Mouse (Mus musculus): Measurements from ENCODE around the gene Tmem82. TPM values are rescaled to one million over a fixed set of nuclear protein-coding genes. Genes with fewer than 3 reads are reported as not detected.

Gene Tmem82
- polyA plus RNA-seq, 1 experiment from 2014 or later, result 0.05 TPM

- no peaks in the 10 kb centered on the region for H3K27me3 ChIP-seq
- ChIA-PET POLR2A (interaction anchor here (0.6 kb wide), 1 partner anchor 123 kb away, joined by 3 read pairs; no protein-coding TSS in a partner anchor), CTCF (no interaction called here)
- in situ Hi-C loops (cut with MboI; ENCODE audit: low pct_unique_long_range_greater_than_20kb), result no loop called here
- no peak for TF ChIP-seq CTCF (IDR thresholded peaks at IDR 0.05)
- DNase-seq (ENCODE audit: low read depth, low spot score) (no peak), ATAC-seq (no peak)
Observed at GRCm38 (mm10) chr4:141598199-141598893, 20.1 kb downstream of the Tmem82 start.

- DNase-seq (ENCODE audit: low read depth, low spot score) (no peak), ATAC-seq (no peak)
- CTCF ChIA-PET, result no interaction called here
- no peak for TF ChIP-seq CTCF (IDR thresholded peaks at IDR 0.05)
- POLR2A ChIA-PET, result interaction anchor here (0.6 kb wide), 1 partner anchor 87 kb away, joined by 4 read pairs; no protein-coding TSS in a partner anchor
- H3K27me3 ChIP-seq, result no peaks in the 10 kb centered on the region
- in situ Hi-C loops (cut with MboI; ENCODE audit: low pct_unique_long_range_greater_than_20kb), result no loop called here
Observed at GRCm38 (mm10) chr4:141596700-141597328, 21.6 kb downstream of the Tmem82 start.

- TF ChIP-seq CTCF (IDR thresholded peaks at IDR 0.05), result no peak
- CTCF ChIA-PET, result interaction anchor here (1.6 kb wide), 1 partner anchor 164 kb away, joined by 3 read pairs; no protein-coding TSS in a partner anchor
- H3K27me3 ChIP-seq, result no peaks in the 10 kb centered on the region
- DNase-seq (ENCODE audit: low read depth, low spot score), result no peak
- no peak for ATAC-seq
- in situ Hi-C loops (cut with MboI; ENCODE audit: low pct_unique_long_range_greater_than_20kb), result no loop called here
- POLR2A ChIA-PET, result interaction anchor here (0.6 kb wide), 1 partner anchor 88 kb away, joined by 4 read pairs; no protein-coding TSS in a partner anchor
Observed at GRCm38 (mm10) chr4:141595605-141596268, 22.7 kb downstream of the Tmem82 start.

GRCm38 (mm10) chr4:141595138-141595537 is 23.3 kb downstream of the Tmem82 start:
- POLR2A ChIA-PET, result no interaction called here
- in situ Hi-C loops (cut with MboI; ENCODE audit: low pct_unique_long_range_greater_than_20kb), result no loop called here

GRCm38 (mm10) chr4:141591547-141591946 is 26.9 kb downstream of the Tmem82 start:
- CTCF ChIA-PET, result interaction anchor here (1.3 to 1.7 kb wide), 4 partner anchors 14 to 193 kb away, joined by 3 to 5 read pairs (median 4); partner anchors contain the start of gene Clcnka
- no peak for TF ChIP-seq CTCF (IDR thresholded peaks at IDR 0.05)
- ATAC-seq (no peak), DNase-seq (ENCODE audit: low read depth, low spot score) (no peak)
- in situ Hi-C loops (cut with MboI; ENCODE audit: low pct_unique_long_range_greater_than_20kb), result no loop called here
- POLR2A ChIA-PET, result interaction anchor here (1.2 kb wide), 1 partner anchor 8 kb away, joined by 3 read pairs; no protein-coding TSS in a partner anchor
- H3K27me3 ChIP-seq, result no peaks in the 10 kb centered on the region

More at GRCm38 (mm10) chr4:141595138-141595537, 23.3 kb downstream of the Tmem82 start:
- CTCF ChIA-PET, result interaction anchor here (1.1 to 1.6 kb wide), 2 partner anchors 164 to 165 kb away, joined by 3 to 4 read pairs; no protein-coding TSS in a partner anchor
- no peaks in the 10 kb centered on the region for H3K27me3 ChIP-seq
- TF ChIP-seq CTCF (IDR thresholded peaks at IDR 0.05), result no peak
- no peak for ATAC-seq
- no peak for DNase-seq (ENCODE audit: low read depth, low spot score)

- in situ Hi-C loops (cut with MboI; ENCODE audit: low pct_unique_long_range_greater_than_20kb), result no loop called here
- DNase-seq (ENCODE audit: low read depth, low spot score), result no peak
- no peaks in the 10 kb centered on the region for H3K27me3 ChIP-seq
- no peak for TF ChIP-seq CTCF (IDR thresholded peaks at IDR 0.05)
- ChIA-PET CTCF (interaction anchor here (1.5 kb wide), 1 partner anchor 179 kb away, joined by 3 read pairs; no protein-coding TSS in a partner anchor), POLR2A (no interaction called here)
- no peak for ATAC-seq
Observed at GRCm38 (mm10) chr4:141583919-141584318, 34.5 kb downstream of the Tmem82 start.

GRCm38 (mm10) chr4:141581051-141581450 is 37.4 kb downstream of the Tmem82 start:
- no peaks in the 10 kb centered on the region for H3K27me3 ChIP-seq
- in situ Hi-C loops (cut with MboI; ENCODE audit: low pct_unique_long_range_greater_than_20kb), result no loop called here
- ChIA-PET POLR2A (no interaction called here), CTCF (no interaction called here)
- no peak for TF ChIP-seq CTCF (IDR thresholded peaks at IDR 0.05)
- DNase-seq (ENCODE audit: low read depth, low spot score), result no peak
- no peak for ATAC-seq

GRCm38 (mm10) chr4:141578833-141579232 is 39.6 kb downstream of the Tmem82 start:
- ChIA-PET POLR2A (no interaction called here), CTCF (no interaction called here)
- TF ChIP-seq CTCF (IDR thresholded peaks at IDR 0.05), result no peak
- H3K27me3 ChIP-seq, result no peaks in the 10 kb centered on the region
- no peak for DNase-seq (ENCODE audit: low read depth, low spot score)
- in situ Hi-C loops (cut with MboI; ENCODE audit: low pct_unique_long_range_greater_than_20kb), result no loop called here
- ATAC-seq, result no peak

- CTCF ChIA-PET, result interaction anchor here (1.5 to 4.1 kb wide), 3 partner anchors 15 to 171 kb away, joined by 5 to 39 read pairs (median 19); no protein-coding TSS in a partner anchor
- DNase-seq (ENCODE audit: low read depth, low spot score) (no peak), ATAC-seq (no peak)
- H3K27me3 ChIP-seq, result no peaks in the 10 kb centered on the region
- POLR2A ChIA-PET, result no interaction called here
- in situ Hi-C loops (cut with MboI; ENCODE audit: low pct_unique_long_range_greater_than_20kb), result no loop called here
- no peak for TF ChIP-seq CTCF (IDR thresholded peaks at IDR 0.05)
Observed at GRCm38 (mm10) chr4:141576877-141577276, 41.6 kb downstream of the Tmem82 start.

GRCm38 (mm10) chr4:141576404-141576803 is 42.0 kb downstream of the Tmem82 start:
- CTCF ChIA-PET, result interaction anchor here (1.5 to 4.1 kb wide), 3 partner anchors 16 to 171 kb away, joined by 5 to 39 read pairs (median 19); no protein-coding TSS in a partner anchor
- in situ Hi-C loops (cut with MboI; ENCODE audit: low pct_unique_long_range_greater_than_20kb), result no loop called here
- POLR2A ChIA-PET, result no interaction called here
- H3K27me3 ChIP-seq, result no peaks in the 10 kb centered on the region
- DNase-seq (ENCODE audit: low read depth, low spot score) (no peak), ATAC-seq (no peak)
- no peak for TF ChIP-seq CTCF (IDR thresholded peaks at IDR 0.05)

Measured in Patski (cell line).